30 mouse cellular contexts compared by ENCODE assay signal in genomic region chr12:97525931-97526330, GRCm38 (mm10).
DNase-seq lines count a peak whose midpoint lies in the region; ATAC-seq lines count a peak whose summit lies in the region.
"Had no signal": no experiment of that assay in that cellular context is flagged by ENCODE, and none has a peak within 500 bp of the region (broad histone marks: within the 10 kb centered on the region; RNA-seq: fewer than 3 reads in every experiment).

No protein-coding gene starts in this region.

- H3K4me2 ChIP-seq in heart, embryonic 16.5 days (ENCODE audit: low read depth, low read length) = no peak overlapping the region
- H3K4me2 ChIP-seq in midbrain, embryonic 14.5 days (ENCODE audit: low read length) = no peak overlapping the region
- H3K4me2 ChIP-seq: forebrain, embryonic 13.5 days; hindbrain, embryonic 12.5 days; intestine, embryonic 15.5 days; liver, embryonic 12.5 days; midbrain, embryonic 12.5 days had no signal

- H3K4me3 ChIP-seq in heart, embryonic 16.5 days (ENCODE audit: low read length) = no peak overlapping the region
- no peak overlapping the region for H3K4me3 ChIP-seq in forebrain, embryonic 10.5 days
- H3K4me3 ChIP-seq in midbrain, embryonic 14.5 days (replicated peaks; ENCODE audit: low read depth, low read length) = no peak overlapping the region
- H3K4me3 ChIP-seq: erythroblast, embryonic 14.5 days; forebrain, embryonic 13.5 days; heart, adult 2 months; hindbrain, embryonic 12.5 days; intestine, embryonic 15.5 days; layer of hippocampus, adult 2 months; left cerebral cortex, adult 2 months; liver, embryonic 12.5 days; megakaryocyte, embryonic 14.5 days; midbrain, embryonic 12.5 days had no signal

- H3K27ac ChIP-seq in heart, embryonic 16.5 days (ENCODE audit: low read length) = no peak overlapping the region
- no peak overlapping the region for H3K27ac ChIP-seq in forebrain, embryonic 10.5 days
- H3K27ac ChIP-seq in midbrain, embryonic 14.5 days (replicated peaks; ENCODE audit: low read depth, low read length) = no peak overlapping the region
- H3K27ac ChIP-seq: forebrain, embryonic 13.5 days; heart, adult 2 months; hindbrain, embryonic 12.5 days; hindbrain, postnatal 0 days; intestine, embryonic 15.5 days; layer of hippocampus, adult 2 months; left cerebral cortex, adult 2 months; liver, embryonic 12.5 days; midbrain, embryonic 12.5 days; stomach, postnatal 0 days had no signal

- no peaks in the 10 kb centered on the region for H3K9me3 ChIP-seq in heart, embryonic 16.5 days (replicated peaks; ENCODE audit: control insufficient read depth, low read length)
- no peaks in the 10 kb centered on the region for H3K9me3 ChIP-seq in forebrain, embryonic 10.5 days
- H3K9me3 ChIP-seq in midbrain, embryonic 14.5 days (ENCODE audit: control insufficient read depth, low read length) = no peaks in the 10 kb centered on the region
- H3K9me3 ChIP-seq: forebrain, embryonic 13.5 days; hindbrain, embryonic 12.5 days; intestine, embryonic 15.5 days; liver, embryonic 12.5 days; megakaryocyte, embryonic 14.5 days; midbrain, embryonic 12.5 days had no signal

- no peaks in the 10 kb centered on the region for H3K36me3 ChIP-seq in heart, embryonic 16.5 days (ENCODE audit: control insufficient read depth, insufficient read depth)
- H3K36me3 ChIP-seq in forebrain, embryonic 10.5 days (replicated peaks) = no peaks in the 10 kb centered on the region
- H3K36me3 ChIP-seq in midbrain, embryonic 14.5 days (ENCODE audit: control insufficient read depth, insufficient read depth, low read length) = no peaks in the 10 kb centered on the region
- H3K36me3 ChIP-seq: G1E; hindbrain, embryonic 12.5 days; intestine, embryonic 15.5 days; liver, embryonic 12.5 days; midbrain, embryonic 12.5 days had no signal

- H3K4me1 ChIP-seq in heart, embryonic 16.5 days (ENCODE audit: control insufficient read depth, insufficient read depth, low read length) = peaks cover 3% of the 10 kb centered on the region; the same call in 1 of the 2 replicates
- H3K4me1 ChIP-seq in forebrain, embryonic 10.5 days = no peaks in the 10 kb centered on the region
- H3K4me1 ChIP-seq in midbrain, embryonic 14.5 days (ENCODE audit: control insufficient read depth, insufficient read depth, low read length) = no peaks in the 10 kb centered on the region
- H3K4me1 ChIP-seq: forebrain, embryonic 13.5 days; hindbrain, embryonic 12.5 days; intestine, embryonic 15.5 days; liver, embryonic 12.5 days; megakaryocyte, embryonic 14.5 days; midbrain, embryonic 12.5 days had no signal

- H3K9ac ChIP-seq in heart, embryonic 16.5 days (ENCODE audit: low read length) = no peak overlapping the region
- no peak overlapping the region for H3K9ac ChIP-seq in midbrain, embryonic 14.5 days (replicated peaks; ENCODE audit: low read length)
- H3K9ac ChIP-seq: forebrain, embryonic 13.5 days; hindbrain, embryonic 12.5 days; intestine, embryonic 15.5 days; liver, embryonic 12.5 days; liver, postnatal 0 days; midbrain, embryonic 12.5 days had no signal

- ATAC-seq in heart, embryonic 16.5 days (replicated peaks; ENCODE audit: extremely low read depth, insufficient read depth, low FRiP score) = peak; percentile 89
- no peak for ATAC-seq in midbrain, embryonic 14.5 days (ENCODE audit: low FRiP score, low TSS enrichment)
- ATAC-seq: forebrain, embryonic 13.5 days; hindbrain, postnatal 0 days; intestine, embryonic 15.5 days; liver, embryonic 12.5 days; liver, postnatal 0 days had no signal

- WGBS in heart, embryonic 16.5 days = 9% methylated on average over 1 of the region's 1 CpGs
- 70% methylated on average over 1 of the region's 1 CpGs for WGBS in forebrain, embryonic 10.5 days
- 61% methylated on average over 1 of the region's 1 CpGs for WGBS in midbrain, embryonic 14.5 days

- DNase-seq in cerebellum, postnatal 14 days = peak; percentile 46 to 65
- no peak for DNase-seq in cerebellum, postnatal 4 days (ENCODE audit: low spot score in 2 of 2)
- peak; percentile 7 for DNase-seq in heart, adult 9 months (ENCODE audit: low spot score in 2 of 2)
- peak; percentile 19 for DNase-seq in heart, postnatal 4 days
- DNase-seq in forebrain, embryonic 10.5 days (ENCODE audit: extremely low spot score, low spot score) = no peak
- DNase-seq in midbrain, embryonic 14.5 days = no peak
- DNase-seq: adrenal gland, adult 8-10 months; cerebellum, adult 9-10 months; gastrocnemius, postnatal 25 days; kidney, adult 2 months; kidney, postnatal 36 days; liver, postnatal 0 days; lung, postnatal 36 days; right cerebral cortex, postnatal 25 days; thymus, adult 18-20 months; thymus, postnatal 25 days had no signal

- no peaks in the 10 kb centered on the region for H3K27me3 ChIP-seq in heart, embryonic 16.5 days (ENCODE audit: control insufficient read depth, insufficient read depth, low read length)
- no peaks in the 10 kb centered on the region for H3K27me3 ChIP-seq in forebrain, embryonic 10.5 days (ENCODE audit: poor library complexity, severe bottlenecking)
- H3K27me3 ChIP-seq in midbrain, embryonic 14.5 days (ENCODE audit: control insufficient read depth, insufficient read depth, low read length) = no peaks in the 10 kb centered on the region
- H3K27me3 ChIP-seq: forebrain, embryonic 13.5 days; hindbrain, embryonic 12.5 days; intestine, embryonic 15.5 days; liver, embryonic 12.5 days; megakaryocyte, embryonic 14.5 days; midbrain, embryonic 12.5 days had no signal

Comparison
In these comparisons a context has a peak if more than half of its experiments do, and no peak if none do; other contexts are left out.
1. DNase-seq: peak in cerebellum, postnatal 14 days (2 of 2), heart, adult 9 months (2 of 2) and heart, postnatal 4 days (single experiment); none in cerebellum, postnatal 4 days (0 of 2), forebrain, embryonic 10.5 days (single experiment) and midbrain, embryonic 14.5 days (single experiment).